Mouse (Mus musculus) kidney, postnatal 10 days (tissue): ENCODE results near the gene Btbd35f27.
"Not testable (repeated sequence)": the region's sequence is repeated elsewhere in the genome, so short reads cannot be mapped to it uniquely, and the experiment has no call there.

Experiments
- DNase-seq: peaks from one replicate; pipeline ENCODE4 v3.0.0; 2021; ENCODE audit warnings: mixed read lengths

Gene Btbd35f27

GRCm38 (mm10) chrX:4951835-4952234 is at the start of gene Btbd35f27:
Btbd35f27 (plus strand) TSS chrX:4952135.
- DNase-seq = not testable (repeated sequence)
